Mouse (Mus musculus) stomach, postnatal 0 days (tissue): ENCODE measurements around the gene Plxnc1. TPM values are rescaled to one million over a fixed set of nuclear protein-coding genes. Genes with fewer than 3 reads are reported as not detected.

Experiments
- ATAC-seq: fragments of 200-750 bp; cut with Nextera tagmentation; 2 replicates; pipeline ENCODE4 v1.8.0; 2017; ENCODE audit not compliant: low FRiP score, low TSS enrichment
- DNase-seq: peaks from one replicate; pipeline ENCODE4 v3.0.0-alpha.2; 2016; ENCODE audit warnings: low spot score
- H3K27ac ChIP-seq: fragments of 300-500 bp; sonication (generic); replicated peaks from 2 replicates; pipeline ENCODE4 v1.5.1; 2014; ENCODE audit warnings: mild to moderate bottlenecking, control low read depth
- H3K27me3 ChIP-seq: fragments of 300-500 bp; sonication (generic); 2 replicates; pipeline ENCODE4 v1.6.1; 2014; ENCODE audit warnings: low read length; ENCODE audit not compliant: control insufficient read depth, insufficient read depth
- H3K36me3 ChIP-seq: fragments of 300-500 bp; sonication (generic); 2 replicates; pipeline ENCODE4 v1.6.1; 2014; ENCODE audit warnings: low read length, mixed read lengths; ENCODE audit not compliant: control insufficient read depth, insufficient read depth
- H3K4me1 ChIP-seq: fragments of 300-500 bp; sonication (generic); replicated peaks from 2 replicates; pipeline ENCODE4 v1.6.1; 2014; ENCODE audit warnings: antibody characterized with exemption; ENCODE audit not compliant: control insufficient read depth, insufficient read depth
- H3K4me2 ChIP-seq: fragments of 300-500 bp; sonication (generic); replicated peaks from 2 replicates; pipeline ENCODE4 v1.6.1; 2014; ENCODE audit warnings: low read depth, mild to moderate bottlenecking, control low read depth, moderate library complexity
- H3K4me3 ChIP-seq: fragments of 300-500 bp; sonication (generic); 2 replicates; pipeline ENCODE4 v1.5.1; 2014; ENCODE audit warnings: low read depth, low read length, control low read depth
- H3K9ac ChIP-seq: fragments of 300-500 bp; sonication (generic); 2 replicates; pipeline ENCODE4 v1.6.1; 2014; ENCODE audit warnings: mild to moderate bottlenecking, low read length, control low read depth, mixed read lengths
- H3K9me3 ChIP-seq: fragments of 300-500 bp; sonication (generic); 2 replicates; pipeline ENCODE4 v1.6.1; 2016; ENCODE audit warnings: low read length; ENCODE audit not compliant: control insufficient read depth
- CTCF ChIP-seq: IDR thresholded peaks from 2 replicates; pipeline ENCODE4 v1.5.1; 2016; ENCODE audit warnings: antibody characterized with exemption, low read depth, mild to moderate bottlenecking, moderate library complexity
- EP300 ChIP-seq: optimal IDR thresholded peaks from 2 replicates; pipeline ENCODE3; 2016; ENCODE audit warnings: antibody characterized with exemption
- WGBS: fragments of 180-500 bp; shearing (Covaris S2); extraction: QIAGEN DNeasy Blood & Tissue Kit; methylation state at CpG from one replicate; pipeline ENCODE4 v1.1.7; 2014; 5-methylcytosine and 5-hydroxymethylcytosine counted together
- polyA plus RNA-seq: library from polyadenylated mRNA; unstranded; fragments of >200 nt; fragmentation: Nextera tagmentation; extraction: Ambion mirVana; gene quantifications from 2 replicates; pipeline ENCODE4 v1.2.1, GENCODE M21; 2015

The Plxnc1 gene
- polyA plus RNA-seq, 1 experiment from 2014 or later = 0.67 TPM

DNA sequence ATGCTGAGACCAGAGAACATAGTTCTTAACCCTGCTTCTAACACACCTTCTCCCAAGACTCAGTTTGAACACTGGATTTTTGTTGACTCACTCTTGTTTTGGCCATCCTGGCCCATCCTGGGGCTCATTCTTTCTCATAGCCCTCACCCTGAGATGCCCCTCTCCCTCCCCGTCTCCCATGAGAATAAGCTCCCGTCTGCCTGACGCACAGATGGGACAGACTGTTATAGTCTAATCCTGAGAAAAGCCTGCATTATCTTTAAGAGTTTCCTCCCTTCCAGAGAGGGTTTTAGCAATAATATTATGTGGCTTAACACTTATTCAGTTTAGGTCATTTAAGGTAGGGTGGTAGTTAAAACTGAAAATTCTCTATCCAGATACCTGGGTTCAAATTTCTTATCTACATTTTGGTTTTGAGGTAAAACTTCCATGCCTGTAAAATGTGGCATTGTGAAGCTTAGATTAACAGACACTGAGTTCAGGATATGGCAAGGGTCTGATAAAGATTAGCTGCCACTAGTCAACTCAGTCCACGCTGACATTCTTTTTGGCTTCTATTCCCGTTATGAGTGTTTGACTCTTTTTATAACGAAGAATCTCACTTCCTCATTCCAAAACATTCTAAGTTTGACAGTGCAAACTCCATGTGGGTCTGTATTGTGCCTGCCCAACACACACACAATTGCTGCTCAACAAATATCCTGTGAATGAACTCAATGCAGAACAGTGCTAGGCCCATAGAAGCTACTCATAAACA is 86.2 kb downstream of the Plxnc1 start:
- Histone ChIP-seq H3K27me3 (no peaks in the 10 kb centered on the region), H3K4me3 (no peak overlapping the region), H3K9ac (no peak overlapping the region), H3K36me3 (no peaks in the 10 kb centered on the region), H3K9me3 (no peaks in the 10 kb centered on the region), H3K27ac (no peak overlapping the region), H3K4me2 (no peak overlapping the region), H3K4me1 (no peaks in the 10 kb centered on the region)
- DNase-seq (no peak), ATAC-seq (no peak)
- no peak for TF ChIP-seq CTCF
- no peak for TF ChIP-seq EP300
- 81% methylated on average over 6 of the region's 6 CpGs for WGBS

- no peak for TF ChIP-seq EP300
- no peak for TF ChIP-seq CTCF
- Histone ChIP-seq H3K9me3 (no peaks in the 10 kb centered on the region), H3K9ac (no peak overlapping the region), H3K4me1 (no peaks in the 10 kb centered on the region), H3K36me3 (no peaks in the 10 kb centered on the region), H3K4me3 (no peak overlapping the region), H3K27me3 (no peaks in the 10 kb centered on the region), H3K27ac (no peak overlapping the region), H3K4me2 (no peak overlapping the region)
- DNase-seq (no peak), ATAC-seq (no peak)
- 29% methylated on average over 4 of the region's 4 CpGs for WGBS
Measured at GRCm38 (mm10) chr10:94850565-94850964, 94.1 kb downstream of the Plxnc1 start.

- DNase-seq (no peak), ATAC-seq (no peak)
- Histone ChIP-seq H3K4me2 (no peak overlapping the region), H3K9ac (no peak overlapping the region), H3K27me3 (no peaks in the 10 kb centered on the region), H3K4me1 (no peaks in the 10 kb centered on the region), H3K4me3 (no peak overlapping the region), H3K9me3 (no peaks in the 10 kb centered on the region), H3K36me3 (no peaks in the 10 kb centered on the region), H3K27ac (no peak overlapping the region)
- WGBS = 89% methylated on average over 9 of the region's 9 CpGs
- TF ChIP-seq CTCF = no peak
- no peak for TF ChIP-seq EP300
Measured at GRCm38 (mm10) chr10:94849930-94850329, 94.7 kb downstream of the Plxnc1 start.

GRCm38 (mm10) chr10:94849360-94849759 is 95.3 kb downstream of the Plxnc1 start:
- no peak for ATAC-seq
- DNase-seq = no peak
- H3K36me3 ChIP-seq = no peaks in the 10 kb centered on the region
- H3K4me2 ChIP-seq = no peak overlapping the region
- H3K27ac ChIP-seq = no peak overlapping the region
- TF ChIP-seq EP300 = no peak
- TF ChIP-seq CTCF = no peak
- H3K4me3 ChIP-seq = no peak overlapping the region
- no peaks in the 10 kb centered on the region for H3K27me3 ChIP-seq
- WGBS = 77% methylated on average over 4 of the region's 4 CpGs
- H3K4me1 ChIP-seq = no peaks in the 10 kb centered on the region
- no peaks in the 10 kb centered on the region for H3K9me3 ChIP-seq
- no peak overlapping the region for H3K9ac ChIP-seq

GRCm38 (mm10) chr10:94848344-94848743 is 96.3 kb downstream of the Plxnc1 start:
- no peaks in the 10 kb centered on the region for H3K27me3 ChIP-seq
- H3K4me1 ChIP-seq = no peaks in the 10 kb centered on the region
- H3K27ac ChIP-seq = no peak overlapping the region
- no peak for ATAC-seq
- no peaks in the 10 kb centered on the region for H3K9me3 ChIP-seq
- H3K4me2 ChIP-seq = no peak overlapping the region
- no peak for TF ChIP-seq CTCF
- no peak for TF ChIP-seq EP300
- H3K9ac ChIP-seq = no peak overlapping the region
- no peaks in the 10 kb centered on the region for H3K36me3 ChIP-seq
- WGBS = 94% methylated on average over 6 of the region's 6 CpGs
- H3K4me3 ChIP-seq = no peak overlapping the region
- DNase-seq = no peak

DNA sequence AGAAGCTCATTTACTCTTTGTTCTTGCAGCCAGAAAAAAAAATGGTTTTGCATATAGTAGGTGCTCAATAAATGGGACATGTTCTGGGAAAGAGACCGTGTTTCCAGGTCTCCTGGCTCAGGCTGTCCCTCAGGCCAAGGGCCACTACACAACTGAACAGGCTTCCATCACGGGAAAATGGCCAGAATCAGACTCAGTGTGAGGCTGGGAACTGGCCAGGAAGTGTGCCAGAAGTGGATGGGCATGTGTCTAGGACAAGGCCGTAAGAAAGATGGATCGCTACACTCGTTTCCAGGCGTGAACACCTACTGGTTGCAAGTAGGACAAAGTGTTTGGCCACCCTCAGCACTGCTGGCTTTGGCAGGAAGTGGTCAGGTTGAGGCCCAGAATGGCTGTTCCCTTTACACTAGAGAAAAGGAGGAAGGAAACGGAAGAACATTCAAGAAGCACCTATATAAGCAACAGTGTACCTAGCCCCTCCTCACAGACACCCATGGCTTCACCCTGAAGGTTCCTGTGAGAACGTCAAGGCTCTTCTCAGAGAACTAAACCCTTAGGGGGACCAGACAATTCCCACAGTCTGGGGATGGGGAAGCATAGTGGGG is 98.0 kb downstream of the Plxnc1 start:
- DNase-seq (no peak), ATAC-seq (no peak)
- Histone ChIP-seq H3K4me2 (no peak overlapping the region), H3K27me3 (no peaks in the 10 kb centered on the region), H3K36me3 (no peaks in the 10 kb centered on the region), H3K9ac (no peak overlapping the region), H3K4me3 (no peak overlapping the region), H3K4me1 (no peaks in the 10 kb centered on the region), H3K9me3 (no peaks in the 10 kb centered on the region), H3K27ac (no peak overlapping the region)
- 91% methylated on average over 8 of the region's 8 CpGs for WGBS
- TF ChIP-seq EP300 = no peak
- no peak for TF ChIP-seq CTCF
